Mouse (Mus musculus) stomach, postnatal 0 days (tissue): ENCODE results near the gene Mrto4. TPM values are rescaled to one million over a fixed set of nuclear protein-coding genes. Genes with fewer than 3 reads are reported as not detected.
A peak's percentile ranks its signal among the peaks of the same experiment; 100 is the strongest.

ENCODE experiments used
- ATAC-seq: fragments of 200-750 bp; cut with Nextera tagmentation; 2 replicates; pipeline ENCODE4 v1.8.0; 2017; ENCODE audit not compliant: low FRiP score, low TSS enrichment
- DNase-seq: peaks from one replicate; pipeline ENCODE4 v3.0.0-alpha.2; 2016; ENCODE audit warnings: low spot score
- H3K27ac ChIP-seq: fragments of 300-500 bp; sonication (generic); replicated peaks from 2 replicates; pipeline ENCODE4 v1.5.1; 2014; ENCODE audit warnings: mild to moderate bottlenecking, control low read depth
- H3K27me3 ChIP-seq: fragments of 300-500 bp; sonication (generic); 2 replicates; pipeline ENCODE4 v1.6.1; 2014; ENCODE audit warnings: low read length; ENCODE audit not compliant: control insufficient read depth, insufficient read depth
- H3K36me3 ChIP-seq: fragments of 300-500 bp; sonication (generic); 2 replicates; pipeline ENCODE4 v1.6.1; 2014; ENCODE audit warnings: low read length, mixed read lengths; ENCODE audit not compliant: control insufficient read depth, insufficient read depth
- H3K4me1 ChIP-seq: fragments of 300-500 bp; sonication (generic); replicated peaks from 2 replicates; pipeline ENCODE4 v1.6.1; 2014; ENCODE audit warnings: antibody characterized with exemption; ENCODE audit not compliant: control insufficient read depth, insufficient read depth
- H3K4me2 ChIP-seq: fragments of 300-500 bp; sonication (generic); replicated peaks from 2 replicates; pipeline ENCODE4 v1.6.1; 2014; ENCODE audit warnings: low read depth, mild to moderate bottlenecking, control low read depth, moderate library complexity
- H3K4me3 ChIP-seq: fragments of 300-500 bp; sonication (generic); 2 replicates; pipeline ENCODE4 v1.5.1; 2014; ENCODE audit warnings: low read depth, low read length, control low read depth
- H3K9ac ChIP-seq: fragments of 300-500 bp; sonication (generic); 2 replicates; pipeline ENCODE4 v1.6.1; 2014; ENCODE audit warnings: mild to moderate bottlenecking, low read length, control low read depth, mixed read lengths
- H3K9me3 ChIP-seq: fragments of 300-500 bp; sonication (generic); 2 replicates; pipeline ENCODE4 v1.6.1; 2016; ENCODE audit warnings: low read length; ENCODE audit not compliant: control insufficient read depth
- CTCF ChIP-seq: IDR thresholded peaks from 2 replicates; pipeline ENCODE4 v1.5.1; 2016; ENCODE audit warnings: antibody characterized with exemption, low read depth, mild to moderate bottlenecking, moderate library complexity
- EP300 ChIP-seq: optimal IDR thresholded peaks from 2 replicates; pipeline ENCODE3; 2016; ENCODE audit warnings: antibody characterized with exemption
- WGBS: fragments of 180-500 bp; shearing (Covaris S2); extraction: QIAGEN DNeasy Blood & Tissue Kit; methylation state at CpG from one replicate; pipeline ENCODE4 v1.1.7; 2014; 5-methylcytosine and 5-hydroxymethylcytosine counted together
- polyA plus RNA-seq: library from polyadenylated mRNA; unstranded; fragments of >200 nt; fragmentation: Nextera tagmentation; extraction: Ambion mirVana; gene quantifications from 2 replicates; pipeline ENCODE4 v1.2.1, GENCODE M21; 2015

Mrto4 gene
- polyA plus RNA-seq, 1 experiment from 2014 or later, result 43.7 TPM

DNA sequence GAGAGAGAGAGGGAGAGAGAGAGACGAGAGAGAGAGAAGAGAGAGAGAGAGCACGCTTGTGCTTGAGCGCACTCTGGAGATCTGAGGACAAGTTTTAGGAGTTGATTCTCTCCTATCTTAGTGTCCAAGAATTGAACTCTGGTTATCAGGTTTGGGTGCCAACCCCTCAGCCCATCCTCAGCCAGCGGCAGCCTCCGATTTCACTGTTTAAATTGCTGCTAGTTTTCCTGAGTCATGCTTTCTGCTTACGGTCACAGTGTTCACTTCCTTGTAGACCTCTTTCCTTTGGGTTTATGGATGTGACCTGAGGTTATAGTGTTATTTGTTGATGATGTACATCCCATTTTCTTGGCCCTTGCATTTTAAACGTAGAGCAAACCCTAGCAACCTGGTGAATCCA, 29.9 kb upstream of the Mrto4 start:
- Histone ChIP-seq H3K4me1 (0 out of 2 replicates have a peak, but pooled peaks cover 4% of the 10 kb centered on the region), H3K27ac (no peak overlapping the region), H3K36me3 (no peaks in the 10 kb centered on the region), H3K4me2 (peak overlapping the region; percentile 82), H3K27me3 (no peaks in the 10 kb centered on the region), H3K9me3 (no peaks in the 10 kb centered on the region), H3K4me3 (no peak overlapping the region), H3K9ac (0 out of 2 replicates have a peak overlapping the region, but pooled peaks have one; percentile 31)
- ATAC-seq (no peak), DNase-seq (no peak)
- no peak for TF ChIP-seq EP300
- no peak for TF ChIP-seq CTCF
- 46% methylated on average over 7 of the region's 7 CpGs for WGBS

DNA sequence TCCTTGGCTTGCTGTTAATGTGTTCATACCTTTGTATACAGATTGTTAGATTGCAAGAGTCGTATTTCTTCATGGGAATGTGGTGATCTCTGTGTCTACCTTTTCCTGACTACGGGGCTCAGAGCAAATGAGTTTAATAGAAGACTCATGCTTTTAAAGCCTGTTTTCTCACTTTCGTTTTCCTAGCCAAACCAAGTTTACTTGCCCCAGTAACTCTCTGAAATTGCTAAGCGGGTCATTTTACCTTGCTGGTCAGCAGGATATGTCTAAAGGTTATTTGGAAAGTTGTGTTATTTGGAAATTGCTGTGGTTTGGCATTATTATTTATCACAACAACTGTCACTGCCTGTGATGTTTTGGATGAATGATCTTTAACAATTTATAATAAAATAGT, 29.1 kb upstream of the Mrto4 start:
- DNase-seq (no peak), ATAC-seq (no peak)
- Histone ChIP-seq H3K4me1 (0 out of 2 replicates have a peak, but pooled peaks cover 4% of the 10 kb centered on the region), H3K4me3 (peak overlapping the region; percentile 90), H3K9me3 (no peaks in the 10 kb centered on the region), H3K27me3 (no peaks in the 10 kb centered on the region), H3K27ac (no peak overlapping the region), H3K36me3 (no peaks in the 10 kb centered on the region), H3K4me2 (peak overlapping the region; percentile 82), H3K9ac (peak overlapping the region; percentile 88)
- WGBS, result 36% methylated on average over 4 of the region's 4 CpGs
- TF ChIP-seq EP300 (no peak), CTCF (no peak)

DNA sequence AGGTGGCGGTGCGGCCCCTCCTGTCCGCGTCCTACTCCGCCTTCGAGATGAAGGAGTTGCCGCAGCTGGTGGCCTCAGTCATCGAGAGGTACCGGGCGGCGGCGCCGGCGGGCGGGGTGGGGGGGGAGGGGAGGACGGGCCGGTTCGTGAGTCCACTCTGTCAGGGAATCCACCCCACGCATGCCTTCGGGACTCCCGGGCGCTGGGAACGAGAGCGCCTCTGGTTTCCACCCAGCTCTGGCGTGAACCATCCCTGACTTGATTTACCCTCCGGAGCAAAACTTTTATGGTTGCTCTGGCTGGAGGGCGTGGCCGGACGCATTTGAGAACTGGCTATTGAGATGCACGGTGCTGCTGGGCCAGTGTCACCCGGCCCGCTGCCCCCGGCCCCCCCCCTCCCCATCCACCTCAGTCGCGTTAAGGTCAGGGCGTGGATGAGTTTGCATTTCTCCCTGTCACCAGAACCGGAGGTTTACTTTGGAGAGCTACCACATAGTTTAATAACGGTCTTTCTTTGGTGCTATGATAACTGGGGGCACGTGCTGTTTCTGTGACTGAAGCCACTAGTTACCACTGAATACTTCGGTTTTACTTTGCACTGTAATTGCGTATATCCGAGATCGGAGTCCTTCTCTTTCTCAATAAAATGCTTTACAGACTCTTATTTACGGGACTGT, 28.5 kb upstream of the Mrto4 start:
- peak overlapping the region; percentile 82 for H3K4me2 ChIP-seq
- DNase-seq (no peak), ATAC-seq (peak; percentile 63; the same call in 1 of the 2 replicates)
- WGBS, result 2% methylated on average over 31 of the region's 44 CpGs
- peak overlapping the region; percentile 91 for H3K27ac ChIP-seq
- no peaks in the 10 kb centered on the region for H3K27me3 ChIP-seq
- 0 out of 2 replicates have a peak, but pooled peaks cover 2% of the 10 kb centered on the region for H3K4me1 ChIP-seq
- no peaks in the 10 kb centered on the region for H3K9me3 ChIP-seq
- peak overlapping the region; percentile 90 for H3K4me3 ChIP-seq
- peak overlapping the region; percentile 88 for H3K9ac ChIP-seq
- no peaks in the 10 kb centered on the region for H3K36me3 ChIP-seq
- TF ChIP-seq CTCF (no peak), EP300 (no peak)

DNA sequence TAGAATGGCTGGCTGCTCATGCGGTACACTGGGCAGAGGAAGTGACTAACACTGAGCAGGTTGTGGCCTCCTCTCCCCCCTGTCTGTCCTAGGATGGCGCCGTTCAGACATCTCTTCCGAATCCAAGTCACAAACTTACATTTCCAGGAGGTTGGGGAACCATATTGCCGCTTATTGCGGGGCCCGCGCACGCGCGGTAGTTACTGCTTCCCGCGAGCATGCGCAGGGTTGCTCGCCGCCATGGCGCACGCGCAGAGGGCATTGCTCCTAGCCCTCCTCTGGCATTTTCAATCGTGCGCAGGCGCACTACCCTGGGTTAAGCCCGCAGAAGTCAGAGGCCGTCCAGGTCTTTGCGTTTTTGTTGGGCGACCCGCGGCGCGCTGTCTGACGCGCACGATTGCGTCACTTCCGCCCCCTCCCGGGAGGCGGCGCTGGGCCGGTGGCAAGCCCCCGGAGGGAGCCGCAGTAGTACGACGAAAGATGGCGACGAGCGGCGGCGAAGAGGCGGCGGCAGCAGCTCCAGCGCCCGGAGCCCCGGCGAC, 27.9 kb upstream of the Mrto4 start:
- TF ChIP-seq EP300, result no peak
- peak; percentile 2; the same call in 1 of the 2 replicates for TF ChIP-seq CTCF
- Histone ChIP-seq H3K27me3 (no peaks in the 10 kb centered on the region), H3K4me3 (peak overlapping the region; percentile 90), H3K9me3 (no peaks in the 10 kb centered on the region), H3K27ac (peak overlapping the region; percentile 91), H3K9ac (peak overlapping the region; percentile 88), H3K4me2 (peak overlapping the region; percentile 90), H3K4me1 (0 out of 2 replicates have a peak, but pooled peaks cover 2% of the 10 kb centered on the region), H3K36me3 (peaks cover 3% of the 10 kb centered on the region)
- DNase-seq (peak; percentile 99), ATAC-seq (peak; percentile 96)
- WGBS, result under 1% methylated on average over 54 of the region's 54 CpGs

DNA sequence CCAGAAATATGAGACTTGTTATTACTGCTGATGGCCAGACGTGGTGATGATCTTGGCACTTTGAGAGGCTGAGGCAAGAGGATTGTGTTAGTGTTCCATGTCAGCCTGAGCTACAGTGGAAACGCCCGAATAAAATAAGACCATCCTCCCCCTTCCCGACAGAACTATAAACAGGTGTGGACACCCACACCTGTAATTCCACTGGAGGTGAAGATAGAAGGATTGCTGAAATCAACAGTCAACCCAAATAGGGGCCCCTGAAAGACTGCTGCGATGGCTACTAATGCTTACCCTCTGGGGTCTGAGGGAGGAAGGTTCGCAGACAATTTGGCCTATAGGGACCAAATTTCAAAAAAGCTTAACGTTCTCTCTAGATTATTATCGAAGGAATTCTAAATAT, 27.3 kb upstream of the Mrto4 start:
- 7% methylated on average over 8 of the region's 8 CpGs for WGBS
- peak overlapping the region; percentile 80 for H3K9ac ChIP-seq
- no peak for DNase-seq
- peak overlapping the region; percentile 90 for H3K4me2 ChIP-seq
- H3K36me3 ChIP-seq, result peaks cover 7% of the 10 kb centered on the region
- H3K27me3 ChIP-seq, result no peaks in the 10 kb centered on the region
- H3K27ac ChIP-seq, result peak overlapping the region; percentile 91
- TF ChIP-seq EP300, result no peak
- TF ChIP-seq CTCF, result no peak
- H3K4me3 ChIP-seq, result peak overlapping the region; percentile 90
- 0 out of 2 replicates have a peak, but pooled peaks cover 2% of the 10 kb centered on the region for H3K4me1 ChIP-seq
- H3K9me3 ChIP-seq, result no peaks in the 10 kb centered on the region
- ATAC-seq, result no peak

DNA sequence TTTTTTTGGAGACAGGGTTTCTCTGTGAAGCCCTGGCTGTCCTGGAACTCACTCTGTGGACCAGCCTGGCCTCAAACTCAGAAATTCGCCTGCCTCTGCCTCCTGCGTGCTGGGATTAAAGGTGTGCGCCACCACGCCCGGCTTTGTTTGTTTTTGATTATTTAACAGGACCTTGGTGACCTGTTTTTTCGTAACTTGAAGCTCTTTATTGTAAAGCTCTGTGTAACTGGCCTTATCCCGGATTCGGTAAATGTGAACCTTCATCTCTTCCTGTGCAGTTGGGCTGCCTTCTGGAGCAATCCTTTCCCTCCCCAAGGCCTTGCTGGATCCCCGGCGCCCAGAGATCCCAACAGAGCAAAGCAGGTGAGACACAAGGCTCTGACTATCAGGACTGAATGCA, 21.2 kb upstream of the Mrto4 start:
- no peak overlapping the region for H3K4me3 ChIP-seq
- no peak for ATAC-seq
- DNase-seq, result no peak
- peaks cover 20% of the 10 kb centered on the region for H3K36me3 ChIP-seq
- H3K27me3 ChIP-seq, result no peaks in the 10 kb centered on the region
- H3K4me1 ChIP-seq, result no peaks in the 10 kb centered on the region
- no peak overlapping the region for H3K4me2 ChIP-seq
- TF ChIP-seq EP300, result no peak
- no peaks in the 10 kb centered on the region for H3K9me3 ChIP-seq
- no peak overlapping the region for H3K27ac ChIP-seq
- WGBS, result 79% methylated on average over 10 of the region's 10 CpGs
- H3K9ac ChIP-seq, result no peak overlapping the region
